Mouse (Mus musculus): ENCODE results near the gene Etv2.

Etv2 gene

DNA sequence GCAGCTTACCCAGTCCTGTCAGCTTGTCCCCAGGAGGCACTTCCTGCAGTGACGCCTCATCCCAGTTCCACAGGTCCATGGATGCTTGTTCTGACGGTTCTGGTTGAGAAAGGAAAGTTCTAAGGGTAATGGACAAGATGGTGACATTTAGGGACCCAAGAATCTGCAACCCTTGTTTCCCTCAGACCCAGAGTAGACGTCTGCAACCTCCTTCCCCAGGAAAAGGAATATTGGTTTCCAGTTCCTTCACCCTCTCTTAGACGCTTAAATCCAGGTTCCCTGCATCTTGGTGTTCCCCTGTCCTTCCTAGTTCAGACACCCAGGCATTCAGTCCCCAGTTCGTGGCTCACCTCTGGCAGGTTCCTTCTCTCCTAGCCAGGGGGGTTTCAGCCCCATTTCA, at the start of gene Etv2:
Gene Etv2 (minus strand): TSS at position 101 of the 400 bp plus-strand sequence.
- no peak for DNase-seq

DNA sequence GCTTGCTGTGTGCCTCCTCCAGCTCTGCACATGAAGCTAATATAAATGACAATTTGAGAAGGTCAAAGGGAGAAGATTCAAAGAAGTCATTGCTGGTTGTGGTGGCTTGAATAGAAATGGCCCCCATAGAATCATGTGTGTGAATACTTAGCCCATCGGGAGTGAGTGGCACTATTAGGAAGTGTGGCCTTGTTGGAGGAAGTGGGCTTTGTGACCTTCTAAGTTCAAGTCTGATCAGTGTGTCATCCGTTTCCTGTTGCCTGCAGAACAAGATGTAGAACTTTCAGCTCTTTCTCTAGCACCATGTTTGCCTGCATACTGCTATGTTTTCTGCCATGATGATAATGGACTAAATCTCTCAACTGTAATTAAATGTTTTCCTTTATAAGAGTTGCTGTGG, 47.8 kb upstream of the Etv2 start:
- no peak for DNase-seq

DNA sequence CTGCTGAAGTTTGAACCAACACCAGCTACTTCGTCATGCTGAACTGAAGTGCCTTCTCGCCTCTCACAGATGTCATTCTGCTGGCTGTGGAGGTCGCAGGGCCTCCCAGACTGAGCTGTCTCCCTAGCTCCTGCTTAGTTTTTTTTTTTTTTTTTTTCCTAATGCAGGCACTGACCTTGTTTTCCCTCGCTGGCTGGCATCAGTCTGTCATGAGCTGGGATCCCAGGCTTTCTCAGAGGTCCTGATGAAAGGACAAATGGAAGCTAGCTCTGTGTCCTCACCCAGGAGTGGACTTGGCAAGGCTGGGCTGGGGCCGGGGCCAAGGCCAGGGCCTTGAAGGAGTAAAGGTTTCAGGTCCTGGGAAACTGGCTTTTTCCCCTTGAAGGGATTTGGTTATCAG, 46.2 kb upstream of the Etv2 start:
- no peak for DNase-seq

DNA sequence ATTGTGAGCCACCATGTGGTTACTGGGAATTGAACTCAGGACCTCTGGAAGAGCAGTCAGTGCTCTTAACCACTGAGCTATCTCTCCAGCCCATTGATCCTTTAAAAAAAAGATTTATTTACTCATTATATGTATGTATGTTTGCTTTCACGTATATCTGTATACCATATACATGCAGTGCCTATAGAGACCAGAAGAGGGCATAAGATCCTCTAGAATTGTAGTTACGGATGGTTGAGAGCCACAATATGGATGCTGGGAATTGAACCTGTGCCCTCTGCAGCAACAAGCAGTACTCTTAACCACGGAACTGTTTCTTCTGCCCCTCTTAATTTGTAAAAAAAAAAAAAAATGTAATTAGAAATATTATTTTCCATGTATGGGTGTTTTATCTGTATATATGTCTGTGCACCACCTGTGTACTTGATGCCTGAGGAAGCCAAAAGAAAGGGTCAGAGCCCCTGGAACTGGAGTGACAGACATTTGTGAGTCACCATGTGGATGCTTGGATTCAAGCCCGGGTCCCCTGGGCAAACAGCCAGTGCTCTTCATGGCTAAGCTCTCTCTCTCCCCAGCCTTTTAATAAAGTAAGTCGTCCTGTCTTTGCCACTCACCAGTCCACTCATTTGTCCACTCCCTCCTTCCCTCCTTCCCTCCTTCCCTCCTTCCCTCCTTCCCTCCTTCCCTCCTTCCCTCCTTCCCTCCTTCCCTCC, 42.8 kb upstream of the Etv2 start:
- DNase-seq, result no peak

DNA sequence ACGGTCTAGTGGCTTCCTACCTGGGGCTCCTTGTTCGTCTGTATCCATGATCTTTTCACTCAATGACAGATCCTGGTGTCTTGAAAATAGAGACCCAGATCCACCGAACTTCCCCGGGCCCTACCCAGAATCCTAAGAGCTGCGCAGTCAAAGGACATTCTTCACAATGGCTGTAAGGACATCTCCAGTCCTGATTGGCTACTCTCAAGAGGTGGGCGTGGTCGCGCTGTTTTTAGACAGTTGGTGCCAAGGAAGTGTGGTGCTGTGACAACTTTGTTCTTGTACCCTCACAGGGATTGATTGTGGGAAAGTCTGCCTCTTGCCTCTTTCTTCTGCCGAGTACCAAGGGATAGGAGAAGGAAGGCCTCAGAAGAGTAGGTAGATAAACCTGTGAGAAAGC, 35.8 kb upstream of the Etv2 start, which contains the start of gene Pmis2:
Gene Pmis2 (minus strand): TSS at position 126 of the 400 bp plus-strand sequence.
- no peak for DNase-seq

DNA sequence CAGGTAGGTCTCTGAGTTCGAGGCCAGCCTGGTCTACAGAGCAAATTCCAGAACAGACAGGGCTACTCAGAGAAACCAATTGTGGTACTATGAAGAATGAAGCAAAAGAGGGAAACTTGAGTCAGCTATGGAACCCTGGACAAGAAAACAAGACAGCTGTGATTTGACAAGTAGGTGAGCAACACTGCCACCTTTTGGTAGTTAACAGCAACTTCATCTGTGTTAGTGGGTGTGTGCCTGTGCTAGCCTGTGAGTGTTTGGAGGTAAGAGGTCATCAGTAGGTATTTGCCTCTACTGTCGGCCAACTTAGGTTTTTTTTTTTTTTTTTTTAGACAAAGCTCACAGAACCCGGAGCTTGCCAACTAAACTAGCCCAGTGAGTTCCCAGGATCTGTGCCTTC, 33.6 kb upstream of the Etv2 start:
- DNase-seq, result no peak

DNA sequence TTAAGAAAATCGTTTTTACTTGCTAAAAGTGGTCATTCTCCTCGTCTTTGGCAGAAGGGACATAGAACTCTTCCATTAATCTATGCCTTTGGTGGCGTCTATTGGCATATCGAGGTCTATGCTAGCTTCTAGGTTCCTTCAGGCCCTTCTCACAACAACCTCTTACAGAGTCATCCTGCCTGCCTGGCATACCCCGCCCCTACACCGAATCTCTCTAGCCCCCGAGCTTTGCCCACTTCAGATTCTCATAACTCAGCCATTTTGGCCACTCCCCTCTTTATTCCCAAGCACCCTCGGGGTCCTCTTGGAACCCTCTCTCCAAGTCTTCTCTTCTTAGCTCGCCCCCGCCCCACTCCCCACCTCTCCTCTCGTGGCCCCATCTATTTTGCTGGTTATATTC, 29.7 kb upstream of the Etv2 start:
- DNase-seq, result no peak

DNA sequence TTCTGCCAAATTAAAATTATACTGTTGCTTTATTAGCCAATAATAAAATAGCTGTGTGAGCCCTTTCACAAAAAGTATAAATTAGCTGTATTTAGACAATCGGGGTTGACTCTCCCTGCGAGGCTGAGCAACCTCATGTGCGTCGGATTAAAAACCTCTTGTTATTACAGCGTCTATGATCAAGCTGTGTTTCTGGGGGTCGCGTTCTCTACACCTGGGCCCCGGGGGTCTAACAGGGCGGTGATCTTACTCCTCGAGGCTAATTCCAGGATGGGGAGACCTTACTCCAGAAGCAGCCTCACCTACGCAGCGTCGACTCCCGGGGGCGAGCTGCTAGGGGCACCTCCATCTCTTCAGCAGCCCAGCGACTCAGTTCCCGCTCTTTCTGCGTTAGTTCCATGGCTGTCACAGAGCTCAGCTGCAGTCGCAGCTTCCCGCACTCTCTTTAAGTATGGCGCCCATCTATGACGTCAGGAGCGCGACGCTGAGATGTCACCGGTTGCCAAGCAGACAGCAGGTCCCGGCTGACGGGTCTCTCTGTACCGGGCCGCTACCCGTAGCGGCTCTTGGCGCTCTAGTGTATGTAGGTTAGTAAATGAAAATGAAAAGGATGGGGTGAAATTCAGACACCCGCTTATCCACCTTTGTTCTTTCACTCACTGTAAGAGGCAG, 29.0 kb upstream of the Etv2 start, which contains the start of gene Haus5:
Gene Haus5 (minus strand): TSS at position 466 of the 672 bp plus-strand sequence.
- peak; percentile 85 for DNase-seq

DNA sequence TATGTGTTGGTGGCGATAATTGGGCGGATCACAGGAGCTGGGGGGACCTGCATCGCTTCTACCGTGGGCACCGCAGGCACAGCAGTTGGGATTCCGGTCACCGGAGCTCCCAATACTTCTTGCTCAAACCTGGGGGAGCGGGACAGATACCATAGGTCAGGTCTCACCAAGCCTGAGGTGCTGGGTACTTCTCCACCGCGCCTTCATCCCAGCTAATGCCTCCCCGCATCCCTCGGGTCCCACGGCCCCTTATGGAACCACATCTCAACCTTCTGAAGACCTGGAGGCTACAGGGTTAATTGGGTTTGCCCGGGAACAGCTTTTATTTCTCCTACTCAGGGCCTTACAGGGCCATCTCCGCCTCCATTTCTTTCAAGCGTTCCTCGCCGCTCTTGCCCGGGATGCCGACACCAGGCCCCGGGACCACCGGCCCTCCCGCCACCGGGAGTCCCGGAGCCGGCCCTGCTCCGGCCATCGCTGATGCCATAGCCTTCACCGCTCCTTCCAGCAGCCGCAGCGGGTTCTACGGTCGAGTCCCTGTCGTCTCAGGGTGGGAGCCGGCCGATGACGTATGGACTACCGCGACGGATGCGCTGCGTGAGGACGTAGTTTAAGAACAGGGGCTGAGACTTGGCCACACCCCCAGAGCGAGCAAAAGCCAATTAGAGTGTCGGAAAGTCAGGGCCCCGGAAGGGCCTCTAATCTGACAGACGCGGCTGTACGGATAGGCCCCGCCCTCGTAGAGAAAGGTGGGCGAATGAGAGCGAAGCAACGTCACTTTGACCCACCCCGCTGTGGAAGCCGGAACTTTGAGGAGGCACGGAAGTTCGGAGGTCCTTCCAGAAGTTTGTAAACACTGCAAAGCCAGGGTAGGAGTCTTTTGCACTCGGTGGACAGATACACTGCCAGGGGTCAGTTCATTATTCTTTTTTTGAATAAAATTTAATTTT, 14.2 kb upstream of the Etv2 start, which contains the start of gene Rbm42:
Gene Rbm42 (minus strand): TSS at position 727 of the 950 bp plus-strand sequence.
- DNase-seq, result peak; percentile 99

DNA sequence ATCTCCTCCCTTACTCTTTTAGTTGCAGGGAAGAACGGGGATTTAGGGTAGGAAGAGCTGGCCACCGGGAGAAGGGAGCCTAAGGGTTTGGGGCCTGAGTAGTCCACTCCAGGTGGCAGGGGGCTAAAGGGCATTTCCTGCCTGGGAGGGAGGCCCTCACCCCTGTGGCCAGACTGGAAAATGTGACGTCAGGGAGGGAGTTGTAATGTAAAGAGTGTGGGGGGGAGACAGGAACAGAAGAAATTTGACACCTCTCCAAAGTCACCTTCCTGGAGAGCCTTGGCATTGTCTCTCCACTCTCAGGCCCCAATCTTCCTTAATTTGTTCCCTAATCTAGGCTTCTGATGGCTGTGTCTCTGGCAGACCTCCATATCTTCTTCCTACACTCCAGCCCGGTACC, 3.4 kb upstream of the Etv2 start:
- DNase-seq, result no peak

DNA sequence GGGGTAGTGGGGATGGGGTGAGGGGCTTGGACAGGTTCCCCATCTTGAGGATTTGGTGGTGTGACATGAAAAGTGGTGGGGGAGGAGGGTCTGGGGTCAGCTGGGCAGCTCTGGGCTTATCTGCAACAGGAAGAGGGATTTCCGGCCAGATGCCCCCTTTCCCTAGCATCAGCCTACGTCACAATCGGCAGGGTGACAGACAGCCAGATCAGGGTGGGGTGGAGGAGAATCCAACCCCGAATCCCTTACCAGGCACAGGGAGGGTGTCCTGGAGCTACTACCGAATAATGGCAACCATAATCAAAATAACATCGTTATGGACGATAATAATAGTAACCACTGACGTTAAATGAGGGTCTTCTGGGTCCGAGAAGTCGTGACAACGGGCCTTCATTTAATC, 743 bp upstream of the Etv2 start:
- DNase-seq, result no peak

DNA sequence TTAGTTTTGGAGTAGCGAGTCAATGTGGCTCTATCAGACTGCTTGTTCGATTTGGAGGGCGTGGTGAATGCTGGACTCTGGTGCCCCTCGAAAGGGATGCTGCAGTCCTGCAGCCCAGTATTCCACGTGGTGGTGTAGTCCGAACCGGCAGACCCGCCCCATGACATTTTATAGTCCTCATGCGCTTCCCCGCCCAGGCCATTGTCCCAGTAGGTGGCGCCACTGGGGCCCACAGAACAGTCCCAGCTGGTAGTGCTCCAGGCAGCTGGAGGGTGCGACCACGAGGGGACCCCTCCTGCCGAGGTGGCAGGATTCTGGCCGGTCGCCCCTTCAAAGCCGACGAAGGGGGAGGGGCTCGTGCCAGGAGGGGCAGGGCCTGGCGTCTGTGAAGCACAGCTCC, 1.0 kb downstream of the Etv2 start:
- DNase-seq, result peak; percentile 18

DNA sequence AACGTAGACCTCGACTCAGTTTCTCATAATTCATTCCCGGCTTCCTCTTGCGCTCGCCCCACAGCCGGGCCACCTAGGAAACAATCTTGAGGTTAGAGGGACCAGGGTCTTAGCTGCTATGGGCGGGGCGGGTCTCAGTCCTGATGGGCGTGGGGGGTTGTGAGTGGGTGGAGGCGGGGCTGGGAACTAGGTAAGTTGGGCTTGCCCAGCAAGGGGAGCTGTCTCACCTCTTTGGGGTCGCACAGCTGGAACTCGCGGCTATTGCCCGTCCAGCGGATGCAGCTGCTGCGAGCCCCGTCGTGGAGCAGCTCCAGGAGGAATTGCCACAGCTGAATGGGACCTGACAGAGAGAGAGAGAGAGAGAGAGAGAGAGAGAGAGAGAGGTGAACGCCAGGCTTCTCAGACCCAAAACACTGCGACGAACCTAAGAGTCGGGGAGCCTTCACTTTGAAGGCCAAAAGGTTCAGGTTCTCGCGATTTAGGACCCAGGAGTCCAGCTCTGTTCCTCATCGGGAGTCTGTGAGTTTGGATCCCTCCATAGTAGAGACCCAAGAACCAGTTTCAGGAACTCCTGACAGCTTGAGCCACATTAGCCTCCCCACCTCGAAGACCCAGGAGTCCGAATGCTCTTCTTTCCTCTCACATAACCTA, 1.8 kb downstream of the Etv2 start:
- no peak for DNase-seq

DNA sequence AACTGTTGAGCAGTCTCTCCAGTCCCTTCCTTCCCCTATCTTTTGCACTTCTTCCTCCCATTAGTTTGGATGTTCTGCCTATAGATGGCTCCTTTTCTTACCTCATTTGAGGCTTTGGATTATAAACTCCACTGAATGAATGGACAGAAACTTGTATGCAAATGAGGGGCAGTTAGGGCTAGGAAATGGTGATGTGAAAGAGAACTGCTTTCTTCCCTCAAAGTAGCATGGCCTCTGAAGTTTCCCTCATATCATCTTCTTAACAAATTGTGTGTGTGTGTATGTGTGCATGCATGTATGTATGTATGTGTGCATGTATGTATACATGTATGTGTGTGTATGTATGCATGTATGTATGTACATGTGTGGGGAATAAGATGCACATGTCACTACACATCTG, 6.6 kb downstream of the Etv2 start:
- no peak for DNase-seq

DNA sequence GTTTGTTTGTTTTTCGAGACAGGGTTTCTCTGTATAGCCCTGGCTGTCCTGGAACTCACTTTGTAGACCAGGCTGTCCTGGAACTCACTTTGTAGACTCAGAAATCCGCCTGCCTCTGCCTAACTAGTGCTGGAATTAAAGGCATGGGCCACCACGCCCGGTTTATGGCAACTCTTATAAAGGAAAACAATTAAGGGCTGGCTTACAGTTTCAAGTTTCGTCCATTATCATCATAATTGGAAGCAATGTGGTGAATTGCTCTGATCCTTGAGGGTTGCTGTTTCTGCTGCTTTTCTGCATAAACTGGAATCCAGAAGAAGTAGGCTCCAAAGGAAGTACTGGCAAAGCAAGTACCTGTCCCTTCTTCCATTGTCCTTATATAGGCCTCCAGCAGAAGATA, 9.0 kb downstream of the Etv2 start:
- DNase-seq, result no peak

DNA sequence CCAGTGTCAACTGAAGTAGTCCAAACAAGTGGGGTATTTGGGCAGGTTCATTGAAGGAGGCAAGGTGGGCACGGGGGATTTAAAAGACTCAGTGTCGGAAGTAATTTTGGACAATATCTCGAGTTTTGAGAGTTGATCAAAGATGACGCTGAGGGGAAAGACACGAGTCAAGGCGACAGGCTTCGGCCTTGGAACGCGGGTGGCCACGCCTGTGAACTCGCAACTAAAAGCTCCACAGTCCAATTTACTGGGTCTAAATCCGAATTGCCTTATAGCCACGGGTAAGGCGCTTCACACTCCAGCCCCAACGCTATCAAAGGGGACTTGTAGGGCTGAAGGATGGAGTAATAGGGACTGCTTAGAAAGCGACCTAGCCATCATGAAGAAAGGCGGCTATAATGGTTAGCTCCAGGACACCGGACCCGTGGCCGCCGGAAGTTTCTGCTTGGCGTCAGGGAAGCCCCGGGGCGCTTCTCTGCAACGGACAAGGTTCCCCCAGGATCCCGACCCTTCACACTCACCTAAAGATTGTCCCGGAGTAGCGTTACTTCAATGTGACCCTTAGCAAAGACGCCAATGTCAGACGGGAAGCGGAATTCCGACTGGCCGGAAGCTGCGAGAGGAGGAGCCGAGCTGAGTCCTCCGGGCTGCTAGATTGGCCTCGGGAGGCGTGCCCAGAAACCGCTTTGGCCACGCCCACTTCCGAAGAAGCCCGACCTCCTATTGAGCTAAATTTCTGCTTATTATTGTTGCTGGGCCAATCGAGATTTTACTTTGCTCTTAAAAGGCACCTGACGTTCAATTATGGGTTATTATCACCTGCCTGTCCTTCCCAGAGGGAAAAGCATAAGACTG, 9.9 kb downstream of the Etv2 start, which contains the start of gene Cox6b1:
Gene Cox6b1 (minus strand): TSS at position 622 of the 855 bp plus-strand sequence.
- DNase-seq, result peak; percentile 88

DNA sequence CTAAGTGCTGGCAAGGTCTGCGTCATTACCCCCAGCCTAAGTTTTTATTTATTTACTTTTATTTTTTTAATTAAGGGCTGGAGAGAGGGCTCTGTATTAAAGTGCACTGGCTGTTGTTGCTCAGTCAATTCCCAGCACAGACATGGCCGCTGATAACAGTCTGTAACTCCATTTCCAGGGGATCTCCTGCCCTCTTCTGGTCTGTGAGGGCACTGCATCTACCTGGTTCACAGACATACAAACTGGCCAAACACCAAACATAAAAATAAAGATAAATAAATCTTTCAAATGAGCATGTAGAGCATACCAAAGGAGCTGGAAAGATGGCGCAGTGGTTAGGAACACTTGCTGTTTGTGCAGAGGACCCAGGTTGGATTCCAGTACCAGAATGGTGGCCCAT, 16.4 kb downstream of the Etv2 start:
- DNase-seq, result no peak

DNA sequence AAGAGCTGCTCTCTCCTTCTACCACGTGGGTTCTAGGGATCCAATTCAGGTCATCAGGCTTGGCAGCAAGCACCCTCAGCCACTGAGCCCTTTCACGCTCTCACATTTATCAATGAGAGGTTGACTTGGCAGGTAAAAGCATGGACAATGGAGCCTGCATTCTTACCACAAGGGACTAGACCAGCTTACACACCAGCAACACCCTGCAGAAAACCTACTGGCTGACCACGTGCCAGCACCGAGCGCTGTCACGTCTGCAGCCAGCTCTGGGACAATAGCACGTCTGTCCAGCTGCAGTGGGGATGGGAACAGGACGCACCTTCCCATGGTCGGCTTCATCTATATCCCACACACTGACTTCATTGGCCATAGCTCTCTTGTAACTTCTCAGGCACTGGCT, 17.0 kb downstream of the Etv2 start:
- no peak for DNase-seq

DNA sequence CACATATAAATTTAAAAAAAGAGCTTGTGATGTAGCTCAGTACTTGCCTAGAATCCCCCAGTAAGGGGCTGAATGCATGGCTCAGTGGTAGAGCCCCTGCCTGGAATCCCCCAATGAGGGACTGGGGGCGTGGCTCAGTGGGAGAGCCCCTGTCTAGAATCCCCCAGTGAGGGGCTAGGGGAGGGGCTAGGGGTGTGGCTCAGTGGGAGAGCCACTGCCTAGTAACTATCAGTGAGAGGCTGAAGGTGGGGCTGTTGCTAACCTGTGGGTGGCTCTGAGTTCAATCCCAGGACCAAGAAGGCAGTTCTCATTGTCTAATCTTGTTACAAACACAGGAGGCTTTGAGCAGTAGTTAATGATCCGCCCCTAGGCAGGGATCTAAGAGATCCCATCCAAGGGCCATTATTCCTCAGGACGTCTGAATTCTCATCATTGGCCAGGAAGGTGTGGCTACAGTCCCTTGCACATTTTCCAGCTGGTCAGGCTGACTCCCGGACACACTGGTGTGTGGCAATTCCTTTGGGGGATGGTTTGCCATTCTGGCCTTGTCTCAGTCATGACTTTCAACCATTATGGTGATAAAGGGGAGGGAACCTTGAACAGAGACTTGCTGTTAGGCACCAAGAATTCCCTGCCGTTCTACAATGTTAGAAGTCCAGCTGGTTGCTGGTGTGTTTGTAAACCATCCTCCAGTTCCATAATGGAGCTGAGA, 20.4 kb downstream of the Etv2 start:
- DNase-seq, result no peak

DNA sequence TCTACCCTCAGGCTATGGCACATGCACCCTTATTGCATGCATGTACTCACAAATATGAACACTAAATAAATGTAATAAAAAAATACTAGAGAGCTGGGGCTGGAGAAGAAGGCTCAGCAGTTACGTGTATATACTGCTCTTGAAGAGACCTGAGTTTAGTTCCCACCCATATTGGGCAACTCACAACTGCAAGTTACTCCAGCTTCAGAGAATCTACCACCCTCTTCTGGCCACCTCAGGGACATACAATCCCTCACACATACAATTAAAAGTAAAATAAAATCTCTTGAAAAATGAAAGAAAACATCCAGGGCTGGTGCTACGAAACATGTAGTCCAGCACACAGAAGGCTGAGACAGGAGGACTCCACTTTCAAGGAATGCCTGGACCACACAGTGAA, 21.2 kb downstream of the Etv2 start:
- no peak for DNase-seq

DNA sequence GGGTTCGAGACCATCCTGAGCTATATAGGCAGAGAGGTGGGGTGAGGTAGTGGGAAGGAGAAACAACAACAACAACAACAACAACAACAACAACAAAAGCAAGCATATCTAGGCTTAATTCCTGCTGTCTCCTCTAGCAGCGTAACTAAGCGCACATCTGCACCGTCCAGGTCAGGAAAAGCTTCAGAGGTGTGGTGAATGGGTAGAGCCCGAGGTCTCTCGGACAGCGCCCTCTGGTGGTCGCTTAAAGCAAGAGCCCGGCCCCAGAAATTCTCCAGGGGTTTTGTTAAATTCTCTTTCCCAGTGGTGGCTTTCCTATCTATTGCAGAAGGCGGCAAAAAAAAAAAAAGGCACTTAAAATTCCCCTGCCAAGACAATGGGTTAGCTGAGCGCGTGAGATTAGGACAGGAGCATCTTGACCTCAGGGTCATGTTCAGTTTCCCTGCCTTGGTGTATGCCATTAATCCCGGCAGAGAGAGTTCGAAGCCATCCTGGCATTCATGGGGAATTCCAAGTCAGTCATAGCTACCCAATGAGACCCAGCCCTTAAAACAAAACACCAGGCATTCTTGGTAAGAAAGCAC, 22.0 kb downstream of the Etv2 start:
- peak; percentile 59 for DNase-seq

Data from kidney, adult 11 months (tissue).